Comparison of ENCODE assay signal across 9 mouse cellular contexts in the genomic region with DNA sequence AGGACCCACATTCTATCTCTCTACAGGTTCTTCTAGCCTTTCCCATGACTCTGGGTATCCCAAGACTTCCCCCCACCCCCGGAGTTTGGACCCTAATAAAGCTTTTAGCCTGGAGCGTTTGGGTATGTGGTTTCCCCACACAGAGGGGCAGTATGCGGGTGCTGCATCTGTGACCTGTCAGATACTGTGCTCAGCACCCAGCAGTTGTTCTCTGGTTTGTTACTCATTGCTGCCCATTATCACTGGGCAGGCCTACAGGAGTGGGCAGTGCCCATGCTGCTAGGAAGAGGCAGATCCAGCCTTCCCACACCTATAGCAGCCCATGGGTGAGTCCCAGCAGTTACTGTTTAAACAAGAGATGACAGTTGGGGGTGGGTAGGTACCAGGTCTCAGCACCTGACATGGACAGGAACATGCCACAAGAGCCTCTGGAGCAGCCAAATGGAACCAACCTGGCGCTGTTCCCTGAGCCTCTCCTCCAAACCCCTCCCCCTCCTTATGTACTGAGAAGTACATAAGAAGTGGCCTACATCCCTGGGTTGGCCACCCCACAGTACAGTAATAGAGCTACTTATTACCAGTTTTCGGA. TPM values are rescaled to one million over a fixed set of nuclear protein-coding genes. Genes with fewer than 3 reads are reported as not detected.
DNase-seq lines count a peak whose midpoint lies in the region; ATAC-seq lines count a peak whose summit lies in the region.
"Had no signal": no experiment of that assay in that cellular context is flagged by ENCODE, and none has a peak within 500 bp of the region (broad histone marks: within the 10 kb centered on the region; RNA-seq: fewer than 3 reads in every experiment).

No protein-coding gene starts in this region.

- no peak overlapping the region for H3K9ac ChIP-seq in midbrain, embryonic 12.5 days (replicated peaks)
- H3K9ac ChIP-seq in midbrain, embryonic 16.5 days (ENCODE audit: low read depth, low read length), result no peak overlapping the region
- no peak overlapping the region for H3K9ac ChIP-seq in stomach, embryonic 15.5 days

- no peak for ATAC-seq in midbrain, embryonic 12.5 days (ENCODE audit: low FRiP score, low read depth)
- ATAC-seq in midbrain, embryonic 16.5 days, result no peak
- no peak for ATAC-seq in stomach, embryonic 15.5 days (ENCODE audit: insufficient read depth, low FRiP score, low read depth)

- no peaks in the 10 kb centered on the region; the same call in 1 of the 2 replicates for H3K27me3 ChIP-seq in midbrain, embryonic 12.5 days
- no peaks in the 10 kb centered on the region for H3K27me3 ChIP-seq in midbrain, embryonic 16.5 days (ENCODE audit: control insufficient read depth, insufficient read depth, low read depth, low read length)
- no peaks in the 10 kb centered on the region for H3K27me3 ChIP-seq in limb, embryonic 10.5 days (ENCODE audit: low read depth, poor library complexity, severe bottlenecking)
- no peaks in the 10 kb centered on the region for H3K27me3 ChIP-seq in stomach, embryonic 15.5 days (replicated peaks)

- peaks cover 34% of the 10 kb centered on the region for H3K4me1 ChIP-seq in midbrain, embryonic 12.5 days
- H3K4me1 ChIP-seq in midbrain, embryonic 16.5 days (ENCODE audit: control insufficient read depth, insufficient read depth, low read length), result peaks cover 9% of the 10 kb centered on the region; the same call in 1 of the 2 replicates
- H3K4me1 ChIP-seq in limb, embryonic 10.5 days, result peaks cover 37% of the 10 kb centered on the region
- peaks cover 33% of the 10 kb centered on the region for H3K4me1 ChIP-seq in stomach, embryonic 15.5 days

- peaks cover 15% of the 10 kb centered on the region for H3K36me3 ChIP-seq in midbrain, embryonic 12.5 days
- H3K36me3 ChIP-seq in midbrain, embryonic 16.5 days (ENCODE audit: control insufficient read depth, insufficient read depth, low read length), result no peaks in the 10 kb centered on the region
- peaks cover 34% of the 10 kb centered on the region for H3K36me3 ChIP-seq in limb, embryonic 10.5 days
- H3K36me3 ChIP-seq in stomach, embryonic 15.5 days, result peaks cover 19% of the 10 kb centered on the region

- 92% methylated on average over 5 of the region's 5 CpGs for WGBS in midbrain, embryonic 12.5 days
- WGBS in midbrain, embryonic 16.5 days, result 94% methylated on average over 5 of the region's 5 CpGs
- WGBS in limb, embryonic 10.5 days, result 96% methylated on average over 5 of the region's 5 CpGs
- WGBS in stomach, embryonic 15.5 days, result 91% methylated on average over 5 of the region's 5 CpGs

- H3K9me3 ChIP-seq in midbrain, embryonic 12.5 days, result no peaks in the 10 kb centered on the region
- no peaks in the 10 kb centered on the region for H3K9me3 ChIP-seq in midbrain, embryonic 16.5 days (replicated peaks; ENCODE audit: control insufficient read depth, low read length, poor library complexity, severe bottlenecking)
- H3K9me3 ChIP-seq in limb, embryonic 10.5 days (replicated peaks), result no peaks in the 10 kb centered on the region
- H3K9me3 ChIP-seq in stomach, embryonic 15.5 days, result no peaks in the 10 kb centered on the region

- H3K27ac ChIP-seq in midbrain, embryonic 12.5 days (replicated peaks), result no peak overlapping the region
- H3K27ac ChIP-seq in midbrain, embryonic 16.5 days (ENCODE audit: low read length), result no peak overlapping the region
- H3K27ac ChIP-seq in limb, embryonic 10.5 days, result peak overlapping the region; percentile 94; the same call in 1 of the 2 replicates
- peak overlapping the region; percentile 90; the same call in 1 of the 2 replicates for H3K27ac ChIP-seq in stomach, embryonic 15.5 days

- no peak overlapping the region for H3K4me3 ChIP-seq in midbrain, embryonic 12.5 days
- H3K4me3 ChIP-seq in midbrain, embryonic 16.5 days (ENCODE audit: low read depth, low read length), result no peak overlapping the region
- H3K4me3 ChIP-seq in limb, embryonic 10.5 days, result no peak overlapping the region
- peak overlapping the region; percentile 63 for H3K4me3 ChIP-seq in stomach, embryonic 15.5 days (replicated peaks)

- peak; percentile 21 for DNase-seq in cerebellum, adult 8-10 months
- DNase-seq in cerebellum, postnatal 4 days (ENCODE audit: low spot score in 2 of 2), result no peak
- no peak for DNase-seq in limb, embryonic 10.5 days (ENCODE audit: low spot score)
- no peak for DNase-seq in right cerebral cortex, adult 2 months (ENCODE audit: low spot score in 2 of 2)
- DNase-seq in thymus, adult 18-20 months, result no peak

- peak overlapping the region; percentile 65; the same call in 1 of the 2 replicates for H3K4me2 ChIP-seq in midbrain, embryonic 12.5 days (replicated peaks)
- no peak overlapping the region; the same call in 1 of the 2 replicates for H3K4me2 ChIP-seq in midbrain, embryonic 16.5 days (ENCODE audit: low read length)
- H3K4me2 ChIP-seq in stomach, embryonic 15.5 days, result peak overlapping the region; percentile 78

RNA-seq across cellular contexts. Expression of gene Smtn, which starts 3.6 kb away (rescaled TPM):
- polyA plus RNA-seq in midbrain, embryonic 12.5 days (2016; fragmentation: Nextera tagmentation; extraction: Ambion mirVana), result 36.8 and 39.2 TPM in 2 replicates
- polyA plus RNA-seq in midbrain, embryonic 16.5 days (2015; fragmentation: Nextera tagmentation; extraction: Ambion mirVana), result 14.2 and 14.7 TPM in 2 replicates
- 43.0 and 52.8 TPM in 2 replicates for polyA plus RNA-seq in limb, embryonic 10.5 days (2016; fragmentation: Nextera tagmentation; extraction: Ambion mirVana)
- 97.9 and 105 TPM in 2 replicates for polyA plus RNA-seq in stomach, embryonic 15.5 days (2015; fragmentation: Nextera tagmentation; extraction: Ambion mirVana)

RNA-seq across cellular contexts. Expression of gene Selenom, which starts 22.4 kb away (rescaled TPM):
- polyA plus RNA-seq in midbrain, embryonic 12.5 days (2016; fragmentation: Nextera tagmentation; extraction: Ambion mirVana), result 55.4 and 69.3 TPM in 2 replicates
- 87.5 and 129 TPM in 2 replicates for polyA plus RNA-seq in midbrain, embryonic 16.5 days (2015; fragmentation: Nextera tagmentation; extraction: Ambion mirVana)
- 24.4 and 35.0 TPM in 2 replicates for polyA plus RNA-seq in limb, embryonic 10.5 days (2016; fragmentation: Nextera tagmentation; extraction: Ambion mirVana)
- polyA plus RNA-seq in stomach, embryonic 15.5 days (2015; fragmentation: Nextera tagmentation; extraction: Ambion mirVana), result 125 and 131 TPM in 2 replicates

RNA-seq across cellular contexts. Expression of gene Inpp5j, which starts 32.2 kb away (rescaled TPM):
- 0.38 and 0.68 TPM in 2 replicates for polyA plus RNA-seq in midbrain, embryonic 12.5 days (2016; fragmentation: Nextera tagmentation; extraction: Ambion mirVana)
- polyA plus RNA-seq in midbrain, embryonic 16.5 days (2015; fragmentation: Nextera tagmentation; extraction: Ambion mirVana), result 8.3 and 10.3 TPM in 2 replicates
- 0.06 and 0.09 TPM in 2 replicates for polyA plus RNA-seq in limb, embryonic 10.5 days (2016; fragmentation: Nextera tagmentation; extraction: Ambion mirVana)
- polyA plus RNA-seq in stomach, embryonic 15.5 days (2015; fragmentation: Nextera tagmentation; extraction: Ambion mirVana), result 2.9 and 3.4 TPM in 2 replicates
- polyA plus RNA-seq: erythroblast, embryonic 14.5 days had no signal

RNA-seq across cellular contexts. Expression of gene Pla2g3, which starts 48.8 kb away (rescaled TPM):
- polyA plus RNA-seq in midbrain, embryonic 12.5 days (2016; fragmentation: Nextera tagmentation; extraction: Ambion mirVana), result 0.67 and 0.98 TPM in 2 replicates
- polyA plus RNA-seq in midbrain, embryonic 16.5 days (2015; fragmentation: Nextera tagmentation; extraction: Ambion mirVana), result 1.7 and 3.9 TPM in 2 replicates
- polyA plus RNA-seq in limb, embryonic 10.5 days (2016; fragmentation: Nextera tagmentation; extraction: Ambion mirVana), result 1.2 and 1.5 TPM in 2 replicates
- 0.48 and 0.82 TPM in 2 replicates for polyA plus RNA-seq in stomach, embryonic 15.5 days (2015; fragmentation: Nextera tagmentation; extraction: Ambion mirVana)
- polyA plus RNA-seq: erythroblast, embryonic 14.5 days had no signal

Comparison
In these comparisons a context has a peak if more than half of its experiments do, and no peak if none do; other contexts are left out.
1. H3K27ac ChIP-seq: peak in limb, embryonic 10.5 days (single experiment) and stomach, embryonic 15.5 days (single experiment); none in midbrain, embryonic 12.5 days (single experiment) and midbrain, embryonic 16.5 days (single experiment).